Mouse (Mus musculus) heart, adult 8-10 months (tissue): ENCODE data around the gene Lmx1b. TPM values are rescaled to one million over a fixed set of nuclear protein-coding genes. Genes with fewer than 3 reads are reported as not detected.

Source experiments
- DNase-seq: peaks from one replicate; pipeline ENCODE4 v3.0.0; 2022; ENCODE audit warnings: low spot score
- total RNA-seq, 4 experiments: library from RNA; stranded (reverse); gene quantifications; 2 replicates each; pipeline ENCODE4 v1.2.4; 2022

Gene Lmx1b
- total RNA-seq, 4 experiments from 2014 or later = 0.09 to 0.41 (median 0.10) TPM

- no peak for DNase-seq
Observed at GRCm38 (mm10) chr2:33582457-33583060, 57.8 kb downstream of the Lmx1b start.

GRCm38 (mm10) chr2:33581866-33582265, 58.4 kb downstream of the Lmx1b start:
- DNase-seq = no peak

GRCm38 (mm10) chr2:33581449-33581777, 58.9 kb downstream of the Lmx1b start:
- DNase-seq = no peak

GRCm38 (mm10) chr2:33580697-33581448, 59.4 kb downstream of the Lmx1b start:
- DNase-seq = no peak

GRCm38 (mm10) chr2:33575406-33575805, 64.9 kb downstream of the Lmx1b start:
- no peak for DNase-seq

GRCm38 (mm10) chr2:33573075-33573474, 67.2 kb downstream of the Lmx1b start:
- DNase-seq = no peak

GRCm38 (mm10) chr2:33571219-33571824, 69.0 kb downstream of the Lmx1b start:
- no peak for DNase-seq

- DNase-seq = no peak
Observed at GRCm38 (mm10) chr2:33569698-33570097, 70.6 kb downstream of the Lmx1b start.

- no peak for DNase-seq
Observed at GRCm38 (mm10) chr2:33569240-33569639, 71.1 kb downstream of the Lmx1b start.

GRCm38 (mm10) chr2:33565886-33566285, 74.4 kb downstream of the Lmx1b start:
- no peak for DNase-seq

GRCm38 (mm10) chr2:33564748-33565147, 75.6 kb downstream of the Lmx1b start:
- DNase-seq = no peak

GRCm38 (mm10) chr2:33559752-33560151, 80.6 kb downstream of the Lmx1b start:
- DNase-seq = no peak

GRCm38 (mm10) chr2:33559334-33559733, 81.0 kb downstream of the Lmx1b start:
- DNase-seq = no peak

- DNase-seq = peak; percentile 49
Observed at GRCm38 (mm10) chr2:33558233-33558632, 82.1 kb downstream of the Lmx1b start.

GRCm38 (mm10) chr2:33555573-33555972, 84.7 kb downstream of the Lmx1b start:
- DNase-seq = no peak

GRCm38 (mm10) chr2:33552672-33553071, 87.6 kb downstream of the Lmx1b start:
- DNase-seq = no peak

GRCm38 (mm10) chr2:33547595-33547994, 92.7 kb downstream of the Lmx1b start:
- DNase-seq = no peak

GRCm38 (mm10) chr2:33546879-33547278, 93.4 kb downstream of the Lmx1b start:
- no peak for DNase-seq

GRCm38 (mm10) chr2:33546051-33546450, 94.3 kb downstream of the Lmx1b start:
- no peak for DNase-seq

GRCm38 (mm10) chr2:33544781-33545566, 95.3 kb downstream of the Lmx1b start:
- DNase-seq = no peak

GRCm38 (mm10) chr2:33544203-33544762, 96.0 kb downstream of the Lmx1b start:
- no peak for DNase-seq
